Mouse (Mus musculus) MEL (cell line): Measurements from ENCODE around the gene Apobec3. TPM values are rescaled to one million over a fixed set of nuclear protein-coding genes. Genes with fewer than 3 reads are reported as not detected.

Experiments
- DNase-seq: peaks from one replicate; pipeline ENCODE4 v3.0.0; 2011; ENCODE audit warnings: low read depth, low spot score
- H3K27ac ChIP-seq: 2 replicates; pipeline ENCODE4 v1.5.1; 2012; ENCODE audit warnings: low read depth, mild to moderate bottlenecking, control low read depth, low read length, moderate library complexity; ENCODE audit not compliant: control insufficient read depth
- H3K27me3 ChIP-seq, 2 experiments: fragments of 150-350 bp in 1 of 2; sonication (generic) in 1 of 2; 2 replicates each; pipeline ENCODE4 v1.6.1; 2012; ENCODE audit warnings: low read length in 2 of 2, mild to moderate bottlenecking in 2 of 2, improper control_type of control experiment in 1 of 2, moderate library complexity in 1 of 2; ENCODE audit not compliant: insufficient read depth in 2 of 2, control insufficient read depth in 1 of 2
- H3K36me3 ChIP-seq, 2 experiments: 2 replicates each; pipeline ENCODE4 v1.6.1; 2012 to 2014; ENCODE audit warnings: low read length in 2 of 2, improper control_type of control experiment in 1 of 2, inconsistent platforms in 1 of 2, mild to moderate bottlenecking in 1 of 2; ENCODE audit not compliant: insufficient read depth in 2 of 2, control insufficient read depth in 1 of 2
- H3K4me1 ChIP-seq, 2 experiments: fragments of 150-350 bp in 1 of 2; sonication (generic) in 1 of 2; 2 replicates each; pipeline ENCODE4 v1.6.1; 2012; ENCODE audit warnings: low read length in 2 of 2, improper control_type of control experiment in 1 of 2, mild to moderate bottlenecking in 1 of 2; ENCODE audit not compliant: insufficient read depth in 2 of 2, control insufficient read depth in 1 of 2
- H3K4me3 ChIP-seq, 2 experiments: fragments of 150-350 bp in 1 of 2; sonication (generic) in 1 of 2; 2 replicates each; pipeline ENCODE4 v1.5.1; 2012; ENCODE audit warnings: low read depth in 2 of 2, low read length in 2 of 2, mild to moderate bottlenecking in 2 of 2, moderate library complexity in 2 of 2, control low read depth in 1 of 2, improper control_type of control experiment in 1 of 2; ENCODE audit not compliant: control insufficient read depth in 1 of 2, insufficient read depth in 1 of 2
- H3K79me2 ChIP-seq: 2 replicates; pipeline ENCODE4 v1.6.1; 2012; ENCODE audit warnings: mild to moderate bottlenecking, low read length, moderate library complexity; ENCODE audit not compliant: control insufficient read depth, poor library complexity, insufficient read depth
- H3K9ac ChIP-seq: 2 replicates; pipeline ENCODE4 v1.6.1; 2012; ENCODE audit warnings: low read depth, mild to moderate bottlenecking, control low read depth, low read length, moderate library complexity; ENCODE audit not compliant: control insufficient read depth, poor library complexity, severe bottlenecking
- H3K9me3 ChIP-seq: fragments of 150-350 bp; sonication (generic); replicated peaks from 2 replicates; pipeline ENCODE4 v1.6.1; 2012; ENCODE audit warnings: mild to moderate bottlenecking, low read length, improper control_type of control experiment, moderate library complexity; ENCODE audit not compliant: insufficient read depth
- BHLHE40 ChIP-seq: IDR thresholded peaks from 2 replicates; pipeline ENCODE4 v1.6.1; 2012; ENCODE audit warnings: low read depth, mild to moderate bottlenecking, inconsistent platforms, low read length, improper control_type of control experiment, borderline replicate concordance
- CHD1 ChIP-seq: IDR thresholded peaks from 2 replicates; pipeline ENCODE4 v1.6.1; 2012; ENCODE audit warnings: low read depth, mild to moderate bottlenecking, inconsistent platforms, low read length, improper control_type of control experiment
- CHD2 ChIP-seq: IDR thresholded peaks from 2 replicates; pipeline ENCODE4 v1.6.1; 2011; ENCODE audit warnings: low read length, improper control_type of control experiment
- CTCF ChIP-seq, 3 experiments: IDR thresholded peaks in 2 of 3; conservative IDR thresholded peaks in 1 of 3; 2 replicates each; pipeline ENCODE4 v1.5.1; 2011 to 2012; ENCODE audit warnings: low read length in 3 of 3, low read depth in 2 of 3, mild to moderate bottlenecking in 2 of 3, improper control_type of control experiment in 1 of 3, inconsistent platforms in 1 of 3, mixed read lengths in 1 of 3, moderate library complexity in 1 of 3; ENCODE audit not compliant: control insufficient read depth in 1 of 3, insufficient read depth in 1 of 3, poor library complexity in 1 of 3, severe bottlenecking in 1 of 3
- E2F4 ChIP-seq: IDR thresholded peaks from 2 replicates; pipeline ENCODE4 v1.6.1; 2011; ENCODE audit warnings: low read depth, low read length, improper control_type of control experiment, borderline replicate concordance
- ELF1 ChIP-seq: IDR thresholded peaks from 2 replicates; pipeline ENCODE4 v1.6.1; 2014; ENCODE audit warnings: low read depth, mild to moderate bottlenecking, inconsistent platforms, low read length, improper control_type of control experiment, moderate library complexity
- EP300 ChIP-seq, 2 experiments: IDR thresholded peaks; 2 replicates each; pipeline ENCODE4 v1.6.1; 2011; ENCODE audit warnings: improper control_type of control experiment in 2 of 2, low read length in 2 of 2, low read depth in 1 of 2, mild to moderate bottlenecking in 1 of 2
- ETS1 ChIP-seq: IDR thresholded peaks from 2 replicates; pipeline ENCODE4 v1.6.1; 2012; ENCODE audit warnings: low read depth, mild to moderate bottlenecking, inconsistent platforms, low read length, improper control_type of control experiment, moderate library complexity
- MAFK ChIP-seq: IDR thresholded peaks from 2 replicates; pipeline ENCODE4 v1.6.1; 2011; ENCODE audit warnings: low read depth, mild to moderate bottlenecking, low read length, improper control_type of control experiment, borderline replicate concordance
- MAZ ChIP-seq: IDR thresholded peaks from 2 replicates; pipeline ENCODE4 v1.6.1; 2012; ENCODE audit warnings: low read depth, mild to moderate bottlenecking, inconsistent platforms, low read length, improper control_type of control experiment
- MEF2A ChIP-seq: IDR thresholded peaks from 2 replicates; pipeline ENCODE4 v1.6.1; 2014; ENCODE audit warnings: low read depth, mild to moderate bottlenecking, inconsistent platforms, low read length, improper control_type of control experiment; ENCODE audit not compliant: poor library complexity, insufficient replicate concordance, severe bottlenecking; ENCODE audit errors: extremely low read depth
- MXI1 ChIP-seq: IDR thresholded peaks from 2 replicates; pipeline ENCODE4 v1.6.1; 2011; ENCODE audit warnings: mild to moderate bottlenecking, low read depth, low read length, improper control_type of control experiment
- MYB ChIP-seq: IDR thresholded peaks from 2 replicates; pipeline ENCODE4 v1.6.1; 2011; ENCODE audit warnings: mild to moderate bottlenecking, low read depth, low read length, improper control_type of control experiment
- MYC ChIP-seq: IDR thresholded peaks from 2 replicates; pipeline ENCODE4 v1.6.1; 2011; ENCODE audit warnings: low read depth, mild to moderate bottlenecking, low read length, improper control_type of control experiment, moderate library complexity
- NRF1 ChIP-seq: IDR thresholded peaks from 2 replicates; pipeline ENCODE4 v1.6.1; 2014; ENCODE audit warnings: low read depth, mild to moderate bottlenecking, inconsistent platforms, low read length, improper control_type of control experiment, moderate library complexity; ENCODE audit not compliant: poor library complexity, insufficient read depth, severe bottlenecking
- POLR2AphosphoS2 ChIP-seq: IDR thresholded peaks from 2 replicates; pipeline ENCODE4 v1.6.1; 2011; ENCODE audit warnings: low read length, improper control_type of control experiment
- POLR2AphosphoS5 ChIP-seq: IDR thresholded peaks from 2 replicates; pipeline ENCODE4 v1.6.1; 2012; ENCODE audit warnings: low read depth, borderline replicate concordance, mild to moderate bottlenecking, inconsistent platforms, low read length, moderate library complexity, mixed read lengths
- RAD21 ChIP-seq: IDR thresholded peaks from 2 replicates; pipeline ENCODE4 v1.6.1; 2011; ENCODE audit warnings: mild to moderate bottlenecking, low read depth, low read length, improper control_type of control experiment
- RCOR1 ChIP-seq: IDR thresholded peaks from 2 replicates; pipeline ENCODE4 v1.6.1; 2012; ENCODE audit warnings: low read depth, mild to moderate bottlenecking, inconsistent platforms, low read length, improper control_type of control experiment
- SMC3 ChIP-seq: IDR thresholded peaks from 2 replicates; pipeline ENCODE4 v1.6.1; 2011; ENCODE audit warnings: low read depth, low read length, improper control_type of control experiment
- TAL1 ChIP-seq: IDR thresholded peaks from 2 replicates; pipeline ENCODE4 v1.6.1; 2012; ENCODE audit warnings: mild to moderate bottlenecking, inconsistent platforms, low read length, moderate library complexity, mixed read lengths
- UBTF ChIP-seq: IDR thresholded peaks from 2 replicates; pipeline ENCODE4 v1.6.1; 2012; ENCODE audit warnings: low read depth, mild to moderate bottlenecking, inconsistent platforms, low read length, improper control_type of control experiment, moderate library complexity, borderline replicate concordance; ENCODE audit not compliant: insufficient read depth
- USF1 ChIP-seq: IDR thresholded peaks from 2 replicates; pipeline ENCODE4 v1.6.1; 2014; ENCODE audit warnings: low read depth, mild to moderate bottlenecking, inconsistent platforms, low read length, improper control_type of control experiment, moderate library complexity
- ZC3H11A ChIP-seq: IDR thresholded peaks from 2 replicates; pipeline ENCODE4 v1.6.1; 2012; ENCODE audit warnings: low read depth, mild to moderate bottlenecking, inconsistent platforms, low read length, improper control_type of control experiment
- ZMIZ1 ChIP-seq: IDR thresholded peaks from 2 replicates; pipeline ENCODE4 v1.6.1; 2012; ENCODE audit warnings: low read depth, mild to moderate bottlenecking, inconsistent platforms, low read length, improper control_type of control experiment, moderate library complexity
- ZNF384 ChIP-seq: IDR thresholded peaks from 2 replicates; pipeline ENCODE4 v1.6.1; 2012; ENCODE audit warnings: low read depth, mild to moderate bottlenecking, inconsistent platforms, low read length, improper control_type of control experiment
- polyA plus RNA-seq, 2 experiments: library from polyadenylated mRNA; stranded (reverse) in 1 of 2; unstranded in 1 of 2; fragments of >175 nt in 1 of 2; fragments of >200 nt in 1 of 2; gene quantifications; 2 replicates each; pipeline versions ENCODE4 v1.2.1 to v1.2.4; 2012; ENCODE audit warnings: low replicate concordance in 2 of 2, low read depth in 1 of 2; ENCODE audit not compliant: insufficient read length in 2 of 2, insufficient read depth in 1 of 2, missing spikeins in 1 of 2
- total RNA-seq: library from RNA; depleted of rRNA; stranded (reverse); fragments of 300-350 nt; gene quantifications from 2 replicates; pipeline ENCODE4 v1.2.3, GENCODE M21; 2012

Apobec3 gene
- total and polyA plus RNA-seq, 3 experiments: 22.2 to 38.6 TPM; not detected in 1

DNA sequence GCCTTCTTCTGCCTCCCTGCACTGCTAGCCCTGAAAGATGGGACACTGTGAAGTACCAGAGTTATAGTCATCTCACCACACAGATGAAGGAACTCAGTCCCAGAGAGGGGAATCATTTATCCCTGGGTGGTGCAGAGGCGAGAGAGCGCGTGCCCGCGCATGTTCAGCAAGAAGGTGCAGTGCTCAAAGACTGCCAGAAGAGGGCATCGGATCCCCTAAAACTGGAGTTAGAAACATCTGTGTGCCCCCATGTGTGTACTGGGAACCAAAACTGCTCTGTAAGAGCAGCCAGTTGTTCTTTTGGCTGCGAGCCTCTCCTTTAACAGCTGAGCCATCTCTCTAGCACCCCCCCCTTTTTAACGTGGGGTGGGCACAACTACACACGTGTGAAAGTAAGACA is 55.3 kb downstream of the Apobec3 start (continued):
- TF ChIP-seq CHD2 (no peak), MAZ (peak; percentile 45; the same call in 1 of the 2 replicates), NRF1 (peak; percentile 81), ZMIZ1 (no peak), RCOR1 (no peak), ZNF384 (no peak), EP300 (IDR thresholded peaks at IDR 0.05; ENCODE audit: low read depth in 1 of 2, low read length in 2 of 2) (no peak), ELF1 (no peak), BHLHE40 (no peak), ZC3H11A (peak; percentile 81), MXI1 (no peak; the same call in 1 of the 2 replicates), RAD21 (peak; percentile 73), TAL1 (no peak), CHD1 (no peak), UBTF (no peak), MEF2A (no peak), MYB (no peak), POLR2AphosphoS5 (no peak), MAFK (no peak), MYC (peak; percentile 64; the same call in 1 of the 2 replicates), ETS1 (no peak), E2F4 (no peak)

DNA sequence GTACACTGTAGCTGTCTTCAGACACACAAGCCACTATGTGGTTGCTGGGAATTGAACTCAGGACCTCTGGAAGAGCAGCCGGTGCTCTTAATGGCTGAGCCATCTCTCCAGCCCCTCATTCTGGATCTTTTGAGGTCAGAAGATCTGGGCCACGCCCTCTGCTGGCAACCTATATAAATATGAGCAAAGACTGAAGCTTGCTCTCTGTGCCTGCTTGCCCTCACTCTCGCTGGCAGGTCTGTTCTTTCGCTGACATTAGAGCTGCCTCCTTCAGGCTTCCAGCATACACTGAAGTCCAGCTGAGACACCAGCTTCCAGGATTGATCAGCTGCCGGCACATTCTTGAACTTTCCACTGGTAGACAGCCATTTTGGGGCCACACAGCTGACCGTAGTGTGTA is 56.2 kb downstream of the Apobec3 start:
- Histone ChIP-seq H3K79me2 (no peaks in the 10 kb centered on the region), H3K4me1 (no peaks in the 10 kb centered on the region)
- peak; percentile 14; the same call in 1 of the 2 replicates for TF ChIP-seq SMC3
- TF ChIP-seq MAZ: no peak
- peak in 1 of 3 experiments; percentile 21; a peak in 1 of 6 replicates for TF ChIP-seq CTCF (IDR thresholded peaks at IDR 0.05 in 2 of 3, conservative IDR thresholded peaks at IDR 0.05 in 1 of 3; ENCODE audit: control insufficient read depth in 1 of 3, insufficient read depth in 1 of 3, low read depth in 2 of 3, low read length in 3 of 3, poor library complexity in 1 of 3, severe bottlenecking in 1 of 3)
- TF ChIP-seq POLR2AphosphoS2: no peak
- no peak for TF ChIP-seq USF1
- TF ChIP-seq, all 39 proteins: peak for 2
- no peaks in the 10 kb centered on the region for H3K27me3 ChIP-seq
- H3K36me3 ChIP-seq: no peaks in the 10 kb centered on the region
- no peak overlapping the region for H3K4me3 ChIP-seq
- peak; percentile 20 for DNase-seq
- H3K27ac ChIP-seq: no peak overlapping the region
- no peak overlapping the region for H3K9ac ChIP-seq
- H3K9me3 ChIP-seq: no peaks in the 10 kb centered on the region
